Mouse (Mus musculus): ENCODE results near the gene Bag3.

DNA sequence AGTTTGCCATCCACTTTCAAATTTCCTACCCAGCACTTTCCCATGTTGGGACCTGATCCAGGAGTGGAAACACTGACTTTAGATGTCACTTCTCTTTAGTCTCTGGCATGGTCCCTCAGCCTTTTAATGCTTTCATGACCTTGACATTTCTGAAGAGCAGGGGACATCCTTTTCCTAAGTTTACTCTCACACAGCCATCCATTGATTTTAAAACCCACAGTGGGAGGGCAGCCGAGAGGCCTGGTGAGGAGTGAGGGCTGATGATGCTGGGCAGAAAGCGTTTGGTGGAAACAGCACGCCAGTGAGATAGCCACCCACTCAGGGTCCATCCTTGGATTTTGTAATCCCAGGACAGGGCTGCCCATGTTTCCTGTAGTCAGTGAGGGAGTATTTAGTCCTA is 20.5 kb downstream of the Bag3 start:
- no peak for TF ChIP-seq CTCF (IDR thresholded peaks at IDR 0.05)
- TF ChIP-seq EP300 (IDR thresholded peaks at IDR 0.05; ENCODE audit: insufficient read depth, low read depth, low read length), result no peak
- no peak for TF ChIP-seq POLR2A (IDR thresholded peaks at IDR 0.05; ENCODE audit: insufficient read depth, low read depth, low read length)
